Mouse (Mus musculus) liver, embryonic 14.5 days (tissue): ENCODE results near the gene Auts2.

Experiments used
- CTCF ChIP-seq: IDR thresholded peaks from 2 replicates; pipeline ENCODE4 v1.5.1; 2016; ENCODE audit warnings: antibody characterized with exemption, low read depth, control low read depth
- EP300 ChIP-seq: IDR thresholded peaks from 2 replicates; pipeline ENCODE4 v1.6.1; 2016; ENCODE audit warnings: antibody characterized with exemption, low read depth

GRCm38 (mm10) chr5:132351139-132351538, 192.0 kb downstream of the Auts2 start:
- TF ChIP-seq CTCF (no peak), EP300 (no peak)
